Mouse (Mus musculus) heart, adult 8-10 months (tissue): ENCODE data around the gene Ldlrad3. TPM values are rescaled to one million over a fixed set of nuclear protein-coding genes. Genes with fewer than 3 reads are reported as not detected.

Experiments
- DNase-seq: peaks from one replicate; pipeline ENCODE4 v3.0.0; 2022; ENCODE audit warnings: low spot score
- total RNA-seq, 4 experiments: library from RNA; stranded (reverse); gene quantifications; 2 replicates each; pipeline ENCODE4 v1.2.4; 2022

Gene Ldlrad3
- total RNA-seq, 4 experiments from 2014 or later: 3.1 to 3.7 (median 3.4) TPM

DNA sequence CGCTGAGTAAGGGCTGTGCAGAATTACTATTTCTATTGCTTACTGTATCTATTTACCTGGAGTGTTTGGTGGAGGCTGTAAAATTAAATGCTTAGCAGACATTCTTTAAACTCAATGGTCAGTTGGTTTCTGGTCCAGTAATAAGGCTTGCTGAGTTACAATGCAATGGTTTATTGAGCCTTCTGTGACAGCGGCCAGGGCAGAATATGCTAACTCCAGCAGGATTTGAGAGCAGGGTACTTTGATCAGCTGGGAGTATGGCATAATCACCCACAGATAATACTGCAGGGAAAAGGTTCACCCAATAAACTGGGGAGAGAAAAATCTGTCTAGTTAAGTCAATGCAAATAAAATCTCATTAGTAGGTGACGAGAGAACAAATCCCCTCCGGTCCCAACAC is 220.2 kb downstream of the Ldlrad3 start:
- DNase-seq: no peak

DNA sequence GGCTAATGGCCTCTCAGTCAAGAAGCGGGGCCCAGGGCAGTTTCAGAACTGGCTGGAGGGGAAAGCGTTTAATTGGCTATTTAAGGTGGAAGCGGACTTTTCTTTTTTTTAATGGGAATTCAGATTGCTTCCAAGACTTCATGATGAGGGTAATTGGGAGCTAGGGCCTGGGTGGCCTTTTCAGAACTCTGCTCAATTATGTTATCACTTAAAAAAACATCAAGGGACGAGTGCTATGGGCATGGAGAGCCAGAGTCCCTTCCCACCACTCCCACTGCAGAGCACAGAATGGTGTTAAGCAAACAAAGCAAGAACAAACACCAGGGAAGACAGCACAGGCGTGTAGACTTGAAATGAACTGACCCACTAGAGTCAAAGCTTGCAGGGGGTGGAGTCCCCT is 220.7 kb downstream of the Ldlrad3 start:
- DNase-seq: no peak

DNA sequence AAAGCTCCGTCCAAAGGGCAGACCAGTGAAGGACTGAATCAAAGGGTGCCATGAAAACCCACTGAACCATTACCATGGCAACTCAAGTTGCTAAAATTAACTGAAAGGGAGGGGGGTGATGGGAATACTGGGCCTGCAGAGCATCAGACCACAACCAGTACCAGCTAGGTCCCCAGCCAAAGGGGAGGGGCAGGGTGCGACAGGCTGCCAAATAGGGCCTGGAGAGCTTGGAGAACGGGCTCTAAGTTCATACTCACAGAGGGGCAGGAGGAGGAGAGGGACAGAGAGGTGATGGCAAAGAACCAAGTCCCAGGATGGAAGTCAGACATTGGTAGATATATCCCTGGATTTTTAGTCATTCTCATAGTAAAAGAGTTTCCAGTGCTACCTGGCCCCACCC is 222.8 kb downstream of the Ldlrad3 start:
- DNase-seq: no peak

DNA sequence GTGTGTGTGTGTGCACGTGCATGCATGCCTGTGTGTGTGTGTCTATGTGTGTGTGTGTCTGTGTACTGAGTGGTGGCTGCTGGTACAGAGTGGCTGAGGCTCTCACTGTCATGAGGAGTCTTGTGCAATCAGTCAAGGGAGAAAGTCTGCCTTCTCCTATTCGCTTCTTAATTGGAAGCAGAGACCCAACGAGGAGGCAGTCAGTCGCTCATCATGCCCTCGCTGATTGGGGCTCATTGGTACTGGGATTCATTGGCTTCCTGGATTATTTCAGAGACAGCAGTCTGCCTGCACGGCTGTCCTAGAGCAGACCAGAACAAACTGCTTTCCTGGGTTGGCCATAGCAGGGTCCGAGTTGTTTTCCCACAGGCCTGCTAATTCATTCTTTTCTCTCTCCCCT is 223.8 kb downstream of the Ldlrad3 start:
- DNase-seq: no peak

DNA sequence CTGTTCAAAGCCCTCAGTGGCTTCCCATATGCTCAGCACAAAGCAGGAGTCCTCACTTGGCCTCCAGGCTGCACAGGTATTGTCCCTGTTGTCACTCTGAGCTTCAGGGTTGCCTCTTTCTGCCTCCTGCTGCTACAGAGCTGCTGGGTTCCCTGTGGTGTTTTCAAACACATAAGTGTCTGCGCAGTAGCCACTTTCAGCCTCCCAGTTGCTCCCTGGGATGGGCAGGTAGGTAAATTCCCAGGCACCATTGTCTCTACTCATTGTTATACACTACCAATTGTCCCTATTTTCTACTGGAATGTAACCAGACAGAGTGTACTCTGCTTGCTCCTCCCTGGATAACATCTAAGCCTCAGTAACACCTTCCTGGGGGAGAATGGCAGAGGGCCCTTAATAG is 224.8 kb downstream of the Ldlrad3 start:
- no peak for DNase-seq

DNA sequence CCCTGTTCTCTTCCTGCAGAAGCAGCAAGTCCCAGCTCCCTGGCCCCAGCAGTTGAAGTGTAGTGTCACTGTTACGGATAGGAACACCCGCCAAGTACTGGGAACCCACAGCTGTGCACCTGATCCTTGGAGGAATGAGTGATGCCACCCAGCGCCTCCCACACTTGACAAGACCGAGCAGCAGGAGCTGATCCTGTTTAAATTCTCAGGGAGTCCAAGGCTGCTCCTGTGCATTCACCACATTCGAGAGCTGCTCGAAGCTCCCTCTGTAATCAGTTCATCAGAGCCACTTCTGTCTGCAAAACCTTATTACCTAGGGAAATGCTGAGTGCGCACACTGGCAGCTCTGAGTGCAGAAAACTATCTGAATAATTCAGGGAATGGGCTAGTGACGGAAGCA is 225.5 kb downstream of the Ldlrad3 start:
- no peak for DNase-seq

DNA sequence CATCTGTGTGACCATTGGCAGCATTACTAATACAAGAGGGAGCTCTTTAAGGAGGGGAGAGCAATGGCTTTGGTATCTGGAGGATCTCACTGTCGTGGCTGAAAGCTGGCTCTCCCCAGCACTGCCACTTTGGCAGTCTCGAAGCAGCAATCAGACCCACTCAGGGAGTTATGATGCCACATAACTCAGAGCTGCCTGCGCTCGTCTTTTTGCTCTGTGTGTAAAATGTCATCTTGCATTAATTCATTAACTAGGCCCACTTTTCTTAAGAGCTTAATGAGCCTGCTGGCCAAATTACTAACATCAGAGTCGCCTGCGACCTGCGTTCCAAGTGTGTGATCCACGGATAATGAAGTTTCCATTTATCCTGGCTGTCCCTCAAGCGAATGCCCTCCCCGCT is 230.1 kb downstream of the Ldlrad3 start:
- no peak for DNase-seq

DNA sequence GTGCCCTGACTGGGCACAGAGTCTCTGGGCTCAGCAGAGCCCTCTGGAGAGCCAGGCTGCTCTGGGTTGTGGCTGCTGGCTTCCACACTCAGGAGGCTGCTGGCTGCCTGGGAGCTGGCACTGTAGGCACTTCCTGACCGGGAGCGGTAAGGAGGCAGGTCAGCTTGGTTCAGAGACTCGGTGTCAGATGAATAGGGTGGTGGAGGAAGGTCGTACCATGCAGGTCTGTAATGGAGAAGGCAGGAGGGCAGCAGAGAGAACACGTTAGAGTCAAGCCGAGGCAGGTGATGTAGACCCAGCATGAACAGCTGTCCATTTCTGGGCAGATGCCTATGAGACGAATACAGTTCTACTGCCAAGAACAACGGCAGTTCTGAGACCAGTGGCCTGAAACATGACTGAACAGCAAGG is 233.2 kb downstream of the Ldlrad3 start:
- no peak for DNase-seq

DNA sequence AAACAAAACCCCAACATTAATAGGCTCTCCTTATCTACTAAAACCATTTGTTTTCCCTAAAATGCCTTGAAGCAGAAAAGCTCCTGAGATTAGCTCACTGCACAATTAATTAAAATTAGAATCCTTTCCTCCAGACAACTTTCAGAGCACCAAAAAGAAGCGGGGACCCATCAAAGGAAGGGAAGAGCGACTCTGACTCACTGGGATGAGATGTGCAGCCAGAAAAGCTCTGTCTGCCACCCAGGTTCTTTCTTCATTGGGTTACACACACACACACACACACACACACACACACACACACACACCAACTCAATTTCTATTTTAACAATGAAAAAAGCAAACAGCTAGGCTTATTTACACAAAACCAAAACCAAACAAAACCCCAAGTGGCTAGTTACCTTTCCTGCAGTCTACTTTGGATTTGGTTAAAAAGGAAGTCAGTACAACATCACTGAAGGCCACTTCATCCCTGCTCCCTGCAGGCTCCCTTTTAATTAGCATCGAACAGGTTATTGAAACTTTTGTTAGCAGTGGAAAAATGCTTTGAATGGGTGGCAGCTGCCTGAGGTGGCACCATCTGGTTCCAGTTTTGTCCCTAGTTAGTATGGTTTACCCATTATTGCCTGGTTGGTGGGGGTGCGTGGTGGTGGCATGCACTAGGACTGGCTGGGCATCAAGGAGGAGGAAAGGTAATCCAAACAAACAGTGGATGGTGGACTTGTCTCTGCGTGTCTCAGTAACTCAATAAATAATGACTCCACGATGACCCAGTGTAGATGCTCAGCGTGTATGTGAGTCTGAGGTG is 235.3 kb downstream of the Ldlrad3 start:
- DNase-seq: no peak

DNA sequence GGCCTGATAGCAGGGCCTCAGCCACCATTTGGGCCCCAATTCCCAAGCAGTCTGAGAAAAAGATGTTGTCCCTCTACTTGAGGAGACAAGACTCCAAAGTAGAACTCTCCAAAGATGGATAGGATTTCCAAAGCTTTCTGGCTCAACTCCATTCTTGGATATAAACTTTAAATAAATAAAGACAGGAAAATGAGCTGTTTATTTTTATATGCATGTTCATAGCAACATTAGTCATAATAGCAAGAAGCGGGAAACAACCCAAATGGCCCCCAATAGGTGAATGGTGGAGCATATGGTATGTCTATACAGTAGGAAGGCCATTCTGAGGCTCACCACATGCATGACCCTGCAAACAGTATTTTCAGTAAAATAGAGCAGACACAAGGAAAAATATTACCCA is 251.2 kb downstream of the Ldlrad3 start:
- no peak for DNase-seq

DNA sequence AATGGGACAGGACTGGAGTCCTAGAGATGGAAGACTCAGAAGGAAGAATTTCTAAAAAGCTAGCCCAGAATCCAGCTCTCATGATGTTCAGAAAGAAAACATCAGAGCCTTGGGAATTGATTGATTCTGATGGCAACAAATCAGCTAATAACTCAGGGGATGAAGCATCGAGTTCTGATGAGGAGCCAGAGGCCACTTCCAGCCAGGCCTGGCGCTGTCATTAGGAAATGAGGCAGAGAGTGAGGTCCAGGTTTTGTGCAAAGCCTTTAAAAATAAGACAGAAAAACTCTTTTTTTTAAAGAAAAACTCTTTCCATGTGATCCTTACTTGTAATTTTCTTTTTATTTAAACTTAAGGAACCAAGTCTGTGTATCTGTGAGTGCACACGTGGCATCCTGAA is 252.9 kb downstream of the Ldlrad3 start:
- DNase-seq: no peak

DNA sequence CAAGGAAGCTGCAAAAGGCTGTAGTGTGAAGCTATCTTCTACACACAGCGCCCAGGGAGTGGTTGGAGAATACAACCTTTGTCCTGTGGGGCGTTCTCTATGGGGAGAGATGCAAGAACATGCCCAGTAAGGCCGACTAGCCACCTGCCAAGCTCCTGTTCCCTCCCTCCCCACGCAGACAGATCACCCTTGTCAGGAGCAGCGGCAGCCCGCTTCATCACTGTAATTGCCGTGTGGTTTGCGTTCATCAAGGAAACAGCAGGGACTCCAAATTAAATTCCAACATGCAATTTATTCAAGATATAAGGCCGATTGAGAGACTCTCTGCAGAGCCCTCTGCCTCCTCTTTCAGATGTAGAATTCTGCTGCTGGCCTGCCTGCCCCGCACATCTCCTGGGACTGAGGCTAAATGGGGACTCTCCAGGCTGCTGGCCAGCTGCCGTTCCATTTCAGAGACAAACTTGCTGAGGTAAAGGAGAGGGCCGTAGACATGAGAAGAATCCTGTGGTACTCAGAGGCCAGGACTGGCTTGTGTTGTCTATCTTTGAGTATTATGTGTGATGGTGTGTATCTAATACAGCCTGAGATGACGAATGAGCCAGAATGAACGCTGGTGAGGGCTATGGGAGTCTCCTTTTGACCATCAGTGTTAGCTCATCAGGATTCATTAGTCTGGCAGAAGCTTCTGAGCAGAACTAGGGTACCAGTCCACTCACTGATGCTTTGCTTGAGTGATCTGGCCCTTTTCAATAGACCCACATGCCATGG is 253.8 kb downstream of the Ldlrad3 start:
- no peak for DNase-seq

DNA sequence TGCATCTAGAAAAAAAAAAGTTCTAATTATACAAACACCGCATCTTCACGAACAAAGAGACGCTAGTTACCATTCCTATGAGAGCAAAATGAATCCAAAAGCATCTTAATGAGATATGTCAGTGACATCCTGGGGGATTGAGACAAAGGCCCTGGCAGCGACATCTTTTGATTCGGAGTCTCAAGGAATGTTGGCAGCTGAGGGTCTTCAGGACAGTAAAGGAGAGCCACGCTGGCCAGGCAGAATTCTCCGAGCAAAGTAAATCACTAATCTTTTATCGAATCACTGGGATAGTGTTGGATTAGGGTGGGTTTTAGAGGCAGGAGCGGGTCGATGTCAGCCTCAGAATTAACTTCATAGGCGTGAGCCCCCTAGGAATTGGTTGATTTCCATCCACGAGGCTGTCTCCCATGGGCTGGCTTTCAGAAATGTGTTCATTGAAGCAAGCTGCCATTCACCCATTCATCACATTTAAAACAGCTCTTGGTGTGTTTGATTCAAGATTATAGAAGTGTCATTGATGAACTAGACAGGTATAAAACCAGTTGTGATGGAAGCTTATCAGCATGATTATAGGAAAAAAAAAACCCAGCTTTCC is 260.5 kb downstream of the Ldlrad3 start:
- no peak for DNase-seq

DNA sequence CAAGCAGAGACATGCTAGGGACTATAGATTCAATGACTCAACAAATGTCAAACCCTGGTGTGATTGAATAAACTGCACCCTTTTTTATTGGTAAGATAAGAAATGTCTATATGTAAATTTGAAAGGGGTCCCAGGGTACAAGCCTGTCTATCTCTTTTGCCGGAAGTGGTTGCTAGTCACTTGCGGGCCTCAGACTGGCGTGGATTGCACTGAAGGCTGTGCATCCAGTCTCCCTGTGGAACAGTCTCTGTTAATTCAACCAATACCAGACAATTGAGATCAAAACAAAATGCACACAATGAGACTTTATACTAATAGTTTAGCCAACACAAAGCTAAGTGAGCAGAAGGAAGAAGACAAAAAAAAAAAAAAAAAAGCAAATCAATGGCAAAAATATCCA is 261.0 kb downstream of the Ldlrad3 start:
- DNase-seq: no peak

DNA sequence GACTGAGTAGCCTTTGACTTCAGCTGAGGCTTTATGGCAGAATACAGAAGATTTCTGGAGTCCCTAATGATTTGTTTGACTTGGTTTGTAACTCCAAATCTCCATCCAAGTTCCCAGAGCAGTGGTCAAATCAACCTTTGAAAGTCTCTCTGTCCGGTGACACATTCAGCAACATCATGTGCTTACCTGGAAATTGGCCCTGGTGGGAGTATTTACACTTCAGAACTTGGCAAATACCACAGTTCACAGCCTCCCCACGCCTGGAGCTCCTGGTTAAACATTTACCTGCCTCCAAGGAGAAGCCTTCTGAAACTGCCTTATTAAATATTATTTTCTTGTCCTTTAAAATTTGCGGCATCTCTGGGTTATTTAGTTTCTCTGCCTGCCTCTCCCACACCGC is 263.0 kb downstream of the Ldlrad3 start:
- no peak for DNase-seq

DNA sequence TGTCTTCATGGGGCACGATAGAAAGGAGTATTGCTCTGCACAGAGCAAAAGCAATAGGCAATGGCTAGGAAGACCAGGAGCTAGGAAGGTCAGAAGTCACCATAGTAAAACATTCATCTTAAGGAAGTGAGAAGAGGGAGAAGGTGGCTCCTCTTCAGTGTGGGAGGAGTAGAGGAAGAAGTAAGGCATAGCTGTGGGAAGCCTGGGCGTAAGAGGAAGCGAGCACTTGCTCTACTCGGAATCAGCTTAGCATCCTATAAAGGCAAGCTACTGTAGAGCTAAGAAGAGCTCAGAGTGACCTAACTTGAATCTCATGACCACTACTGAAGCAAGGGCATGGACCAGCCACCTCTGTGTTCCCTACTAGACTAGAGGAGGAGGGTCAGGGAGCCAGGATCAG is 263.9 kb downstream of the Ldlrad3 start:
- DNase-seq: no peak

DNA sequence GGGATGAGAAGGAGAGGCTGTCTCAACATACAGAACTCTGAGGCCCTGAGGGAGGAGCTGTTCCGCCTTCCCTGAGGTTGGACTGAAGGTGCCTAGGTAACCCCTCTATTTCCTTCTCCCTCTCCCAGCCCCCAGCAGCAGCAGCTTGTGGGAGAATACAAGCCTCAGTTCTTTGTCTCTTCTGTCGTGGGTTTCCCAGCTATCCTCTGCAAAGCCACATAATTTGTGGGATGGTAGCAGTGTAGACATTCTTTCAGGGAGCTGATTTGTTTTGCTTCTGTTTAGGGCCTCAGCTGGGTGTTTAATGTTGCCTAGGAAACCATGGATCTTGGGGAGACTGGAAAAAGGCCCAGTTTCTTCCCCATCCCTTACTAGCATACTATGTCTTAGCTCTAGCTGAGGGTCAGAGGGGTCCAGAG is 266.0 kb downstream of the Ldlrad3 start:
- no peak for DNase-seq

DNA sequence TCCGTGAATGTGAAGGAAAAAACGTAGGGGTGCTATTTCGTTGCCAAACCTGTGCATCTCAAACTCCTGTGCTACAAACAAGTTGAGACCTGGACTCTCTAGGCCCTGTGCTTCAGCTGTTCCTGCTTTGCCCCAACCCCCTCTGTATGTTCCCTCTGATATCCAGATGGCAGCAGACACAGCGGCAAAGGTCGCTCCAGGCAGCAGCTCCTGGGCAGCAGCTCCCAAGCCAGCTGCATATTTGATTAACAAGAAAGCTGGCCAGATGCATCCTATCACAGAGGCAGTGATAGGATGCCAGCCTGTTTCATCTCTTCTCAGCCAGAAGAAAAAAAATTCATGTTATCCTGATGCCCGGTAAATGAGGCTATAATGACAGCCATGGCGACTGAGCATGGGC is 267.7 kb downstream of the Ldlrad3 start:
- DNase-seq: no peak

DNA sequence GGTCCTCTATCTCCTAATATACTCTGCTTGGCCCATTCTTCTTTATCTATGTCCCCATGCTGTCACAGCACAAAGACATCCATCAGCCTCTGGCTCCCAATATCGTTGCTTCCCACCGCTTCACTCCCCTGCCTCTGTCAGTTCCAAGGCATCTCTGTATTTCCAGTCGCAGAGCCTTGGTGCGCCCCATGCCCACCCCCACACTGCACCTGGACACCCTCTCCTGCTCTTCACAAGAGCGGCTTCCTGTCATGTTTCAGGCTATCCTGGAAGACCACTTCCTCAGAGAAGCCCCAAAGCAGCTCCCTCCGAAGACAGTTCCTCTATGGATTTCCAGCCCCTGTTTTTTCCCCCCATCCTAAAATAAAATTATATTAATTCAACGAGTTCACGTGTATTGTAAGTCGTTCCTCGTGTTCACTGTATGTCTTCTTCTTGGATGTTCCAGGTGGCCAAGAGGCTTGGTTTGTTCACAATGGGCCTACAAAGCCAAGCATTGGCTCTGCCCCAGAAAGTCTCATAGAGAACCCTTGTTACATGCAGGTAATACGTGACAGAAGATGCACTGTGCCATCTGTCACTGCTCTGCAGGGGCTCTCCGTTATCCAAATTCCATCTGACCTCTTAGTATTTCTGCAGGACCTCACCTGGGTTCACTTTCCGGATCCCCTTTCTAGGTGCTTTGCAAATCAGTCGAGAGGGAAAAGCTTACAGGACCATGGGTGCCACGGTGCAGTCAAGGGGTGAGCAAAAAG is 276.7 kb downstream of the Ldlrad3 start:
- no peak for DNase-seq

DNA sequence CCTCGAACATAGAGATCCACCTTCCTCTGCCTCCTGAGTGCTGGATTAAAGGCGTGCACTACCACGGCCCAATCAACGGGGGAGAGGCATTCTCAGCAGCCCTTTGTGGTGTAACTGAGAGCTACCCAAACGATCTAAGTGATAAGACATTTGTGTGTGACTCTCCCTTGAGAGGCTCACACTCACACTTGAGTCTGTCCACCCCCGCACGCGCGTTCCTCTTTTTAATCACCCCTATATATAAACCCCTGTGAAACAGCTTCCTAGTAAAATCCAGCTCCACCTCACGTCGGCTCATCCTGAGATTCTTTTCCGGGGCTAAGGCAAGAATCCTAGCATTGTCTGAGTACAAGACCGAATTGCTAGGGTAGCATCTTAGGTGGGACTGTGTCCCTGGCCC is 277.4 kb downstream of the Ldlrad3 start:
- no peak for DNase-seq

DNA sequence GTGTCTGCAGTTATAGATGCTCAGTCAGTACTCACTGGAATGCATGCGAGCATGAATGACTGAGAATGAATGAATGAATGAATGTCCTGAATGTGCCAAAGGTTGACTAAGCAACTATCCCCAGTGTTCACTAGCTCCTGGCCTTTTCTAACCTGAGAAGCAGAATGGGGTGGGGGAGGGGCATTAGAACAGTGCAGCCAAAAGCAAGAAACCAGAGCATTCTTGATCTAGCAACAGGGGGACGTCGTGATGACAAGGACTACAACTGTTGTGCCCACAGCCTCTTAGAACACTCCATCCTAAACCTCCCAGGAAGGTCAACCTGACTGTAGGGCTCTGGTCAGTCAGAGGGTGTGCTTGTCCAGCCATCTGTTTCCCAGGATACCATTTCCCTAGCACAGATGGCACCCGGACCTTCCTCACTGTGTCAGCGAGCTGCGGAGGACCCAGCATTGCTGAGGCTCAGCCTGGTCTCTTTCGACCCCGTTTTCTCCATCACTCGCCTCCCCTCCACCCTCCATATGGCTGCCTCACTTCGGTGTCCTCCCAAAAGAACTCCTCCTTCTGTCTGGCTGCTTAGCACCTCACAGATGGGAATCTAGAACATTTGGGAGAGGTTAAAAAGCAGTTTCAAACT is 278.7 kb downstream of the Ldlrad3 start:
- DNase-seq: no peak

DNA sequence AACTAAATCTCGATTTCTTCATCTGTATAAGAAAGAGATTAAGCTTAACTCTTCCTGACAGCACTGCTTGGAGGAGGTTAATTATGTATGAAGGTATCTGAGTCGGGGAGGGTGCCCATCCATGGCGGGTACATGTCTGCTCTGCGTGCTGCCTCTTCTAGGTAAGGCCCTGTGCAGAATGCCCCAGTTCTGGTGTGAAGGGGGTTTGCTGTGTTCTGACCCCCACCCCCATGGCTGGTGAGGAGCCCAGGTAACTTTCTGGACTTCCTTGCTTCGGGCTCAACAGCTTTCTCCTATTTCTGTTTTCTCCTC is 279.9 kb downstream of the Ldlrad3 start:
- no peak for DNase-seq
